Mouse (Mus musculus) thymus, adult 2 months (tissue): ENCODE results near the gene Pde5a.

ENCODE experiments used
- CTCF ChIP-seq: fragments of 200-500 bp; IDR thresholded peaks from 2 replicates; pipeline ENCODE4 v1.5.1; 2012; ENCODE audit warnings: mild to moderate bottlenecking, control low read depth, low read length, moderate library complexity, borderline replicate concordance; ENCODE audit not compliant: control insufficient read depth, poor library complexity, insufficient read depth; ENCODE audit errors: extremely low read depth
- POLR2A ChIP-seq: fragments of 200-500 bp; IDR thresholded peaks from 2 replicates; pipeline ENCODE4 v1.6.1; 2012; ENCODE audit warnings: mild to moderate bottlenecking, low read length, control low read depth, moderate library complexity; ENCODE audit not compliant: control insufficient read depth, poor library complexity, insufficient read depth; ENCODE audit errors: extremely low read depth

GRCm38 (mm10) chr3:122807313-122807712 lies 78.6 kb downstream of the Pde5a start:
- TF ChIP-seq POLR2A (no peak), CTCF (no peak)
